Mouse (Mus musculus): Measurements from ENCODE around the gene Bicc1. TPM values are rescaled to one million over a fixed set of nuclear protein-coding genes. Genes with fewer than 3 reads are reported as not detected.

Gene Bicc1
- total RNA-seq, 2 experiments from 2014 or later, result 37.6 to 38.4 TPM

- DNase-seq, result peak; percentile 68
These were observed 392 bp downstream of the Bicc1 start for GRCm38 (mm10) chr10:71158940-71159675.

GRCm38 (mm10) chr10:71156569-71156968 is 2.9 kb downstream of the Bicc1 start:
- no peak for DNase-seq

GRCm38 (mm10) chr10:71153610-71154009 is 5.9 kb downstream of the Bicc1 start:
- DNase-seq, result no peak

- DNase-seq, result no peak
These were observed 6.4 kb downstream of the Bicc1 start for GRCm38 (mm10) chr10:71153138-71153537.

- no peak for DNase-seq
These were observed 9.0 kb downstream of the Bicc1 start for GRCm38 (mm10) chr10:71150486-71150885.

- DNase-seq, result no peak
These were observed 10.4 kb downstream of the Bicc1 start for GRCm38 (mm10) chr10:71148951-71149603.

GRCm38 (mm10) chr10:71148226-71148625 is 11.3 kb downstream of the Bicc1 start:
- no peak for DNase-seq

GRCm38 (mm10) chr10:71146681-71147615 is 12.6 kb downstream of the Bicc1 start:
- DNase-seq, result peak; percentile 27

- DNase-seq, result no peak
These were observed 13.7 kb downstream of the Bicc1 start for GRCm38 (mm10) chr10:71145801-71146200.

- no peak for DNase-seq
These were observed 15.3 kb downstream of the Bicc1 start for GRCm38 (mm10) chr10:71144191-71144590.

- no peak for DNase-seq
These were observed 16.9 kb downstream of the Bicc1 start for GRCm38 (mm10) chr10:71142568-71142967.

GRCm38 (mm10) chr10:71140281-71140845 is 19.1 kb downstream of the Bicc1 start:
- no peak for DNase-seq

- DNase-seq, result no peak
These were observed 20.7 kb downstream of the Bicc1 start for GRCm38 (mm10) chr10:71138852-71139197.

- no peak for DNase-seq
These were observed 21.2 kb downstream of the Bicc1 start for GRCm38 (mm10) chr10:71138132-71138851.

- no peak for DNase-seq
These were observed 21.9 kb downstream of the Bicc1 start for GRCm38 (mm10) chr10:71137606-71138005.

GRCm38 (mm10) chr10:71131333-71131732 is 28.2 kb downstream of the Bicc1 start:
- no peak for DNase-seq

GRCm38 (mm10) chr10:71130261-71130660 is 29.2 kb downstream of the Bicc1 start:
- no peak for DNase-seq

- DNase-seq, result no peak
These were observed 31.6 kb downstream of the Bicc1 start for GRCm38 (mm10) chr10:71127951-71128331.

- no peak for DNase-seq
These were observed 32.1 kb downstream of the Bicc1 start for GRCm38 (mm10) chr10:71127278-71127950.

- no peak for DNase-seq
These were observed 35.5 kb downstream of the Bicc1 start for GRCm38 (mm10) chr10:71123974-71124373.

GRCm38 (mm10) chr10:71123395-71123794 is 36.1 kb downstream of the Bicc1 start:
- DNase-seq, result peak; percentile 42
